ENCODE assay signal across 25 mouse cellular contexts in the genomic region with DNA sequence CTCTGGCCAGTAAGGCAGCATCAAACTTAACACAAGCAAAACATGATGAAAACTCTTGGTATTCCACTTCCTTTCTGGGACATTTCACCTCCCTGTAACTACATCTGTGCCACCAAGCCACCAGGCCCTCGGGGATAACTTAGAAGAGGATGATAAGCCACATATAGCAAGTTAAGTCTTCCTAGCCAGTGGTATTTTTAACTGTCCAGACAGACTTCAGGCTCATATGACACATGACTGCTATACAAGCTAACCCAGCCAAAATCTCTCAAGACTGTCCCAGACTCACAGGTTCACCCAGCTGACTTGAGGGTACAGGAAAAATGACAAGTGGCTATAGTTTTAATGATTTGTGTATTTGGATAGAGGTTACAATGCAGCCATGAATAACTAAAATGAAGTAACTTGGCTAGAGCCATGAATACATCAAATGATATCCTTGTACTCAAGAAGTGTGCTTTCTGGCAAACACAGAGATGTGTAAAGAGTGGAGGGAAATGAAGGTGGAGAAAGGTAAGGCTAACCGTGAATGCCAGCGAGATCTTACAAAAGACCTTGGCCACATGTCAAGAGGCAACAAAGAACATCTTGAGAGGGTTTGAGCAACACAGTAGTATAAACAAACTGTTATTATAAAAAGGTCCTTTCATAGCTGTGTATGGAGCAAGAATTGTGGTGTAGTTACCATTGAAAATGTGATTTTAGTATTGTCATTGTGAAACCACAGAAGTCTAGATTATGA.
DNase-seq lines count a peak whose midpoint lies in the region; ATAC-seq and TF ChIP-seq lines count a peak whose summit lies in the region.
"Had no signal": no experiment of that assay in that cellular context is flagged by ENCODE, and none has a peak within 500 bp of the region (broad histone marks: within the 10 kb centered on the region; RNA-seq: fewer than 3 reads in every experiment).

No protein-coding gene starts in this region.

- no peak for TF ChIP-seq EP300 in heart, postnatal 0 days (IDR thresholded peaks at IDR 0.05; ENCODE audit: low read depth)
- peak; percentile 93 for TF ChIP-seq EP300 in lung, postnatal 0 days (IDR thresholded peaks at IDR 0.05)

- no peaks in the 10 kb centered on the region for H3K9me3 ChIP-seq in heart, postnatal 0 days (replicated peaks; ENCODE audit: control insufficient read depth, low read length)
- no peaks in the 10 kb centered on the region for H3K9me3 ChIP-seq in lung, postnatal 0 days (ENCODE audit: low read length)
- H3K9me3 ChIP-seq: heart, embryonic 10.5 days; hindbrain, embryonic 10.5 days; kidney, embryonic 15.5 days; limb, embryonic 12.5 days; midbrain, embryonic 13.5 days had no signal

- peak; percentile 50; the same call in 1 of the 2 replicates for ATAC-seq in frontal cortex, adult (ENCODE audit: low TSS enrichment)
- no peak for ATAC-seq in heart, postnatal 0 days (ENCODE audit: insufficient read depth, low read depth)
- ATAC-seq in lung, postnatal 0 days = peak; percentile 70
- ATAC-seq: CD4-positive, CD25-positive, alpha-beta regulatory T cell, adult 4 months; forebrain, embryonic 14.5 days; hindbrain, postnatal 0 days; intestine, postnatal 0 days; liver, postnatal 0 days; midbrain, embryonic 13.5 days had no signal

- 0 out of 2 replicates have a peak overlapping the region, but pooled peaks have one; percentile 13 for H3K27ac ChIP-seq in heart, postnatal 0 days (ENCODE audit: low read depth)
- H3K27ac ChIP-seq in lung, postnatal 0 days (ENCODE audit: low read length) = peak overlapping the region; percentile 57
- H3K27ac ChIP-seq: heart, embryonic 10.5 days; hindbrain, embryonic 10.5 days; hindbrain, postnatal 0 days; kidney, embryonic 15.5 days; limb, embryonic 12.5 days; midbrain, embryonic 13.5 days had no signal

- DNase-seq in frontal cortex, adult 2 months (ENCODE audit: extremely low spot score in 1 of 2, low spot score in 1 of 2) = no peak
- DNase-seq in heart, postnatal 0 days (ENCODE audit: low spot score) = no peak
- DNase-seq in heart, postnatal 36 days = no peak
- DNase-seq in lung, postnatal 0 days (ENCODE audit: low spot score) = peak; percentile 78
- DNase-seq in right cerebral cortex, postnatal 10 days (ENCODE audit: low spot score in 2 of 2) = no peak
- DNase-seq in thymus, postnatal 14 days = no peak
- no peak for DNase-seq in adrenal gland, postnatal 25 days
- DNase-seq: cerebellum, adult 11 months; cerebellum, adult 9-11 months; gastrocnemius, postnatal 36 days; kidney, postnatal 36 days; liver, postnatal 0 days; right cerebral cortex, postnatal 14 days; spleen, adult 18-20 months had no signal

- WGBS in heart, postnatal 0 days = 55% methylated on average over 3 of the region's 3 CpGs
- WGBS in lung, postnatal 0 days = 40% methylated on average over 3 of the region's 3 CpGs

- TF ChIP-seq CTCF in heart, postnatal 0 days (IDR thresholded peaks at IDR 0.05; ENCODE audit: low read depth) = no peak
- TF ChIP-seq CTCF in lung, postnatal 0 days (IDR thresholded peaks at IDR 0.05) = no peak

- no peak overlapping the region for H3K4me2 ChIP-seq in heart, postnatal 0 days (ENCODE audit: low read depth, low read length)
- H3K4me2 ChIP-seq in lung, postnatal 0 days (replicated peaks; ENCODE audit: low read depth, low read length) = no peak overlapping the region
- H3K4me2 ChIP-seq: kidney, embryonic 15.5 days; limb, embryonic 12.5 days; liver, embryonic 11.5 days; midbrain, embryonic 13.5 days had no signal

- intact Hi-C loops in heart, postnatal 36 days (cut with DNase I) = no loop called here

- H3K4me1 ChIP-seq in heart, postnatal 0 days (ENCODE audit: control insufficient read depth, insufficient read depth) = peaks cover 10% of the 10 kb centered on the region
- peaks cover 4% of the 10 kb centered on the region; the same call in 1 of the 2 replicates for H3K4me1 ChIP-seq in lung, postnatal 0 days (ENCODE audit: insufficient read depth, low read depth, low read length)
- H3K4me1 ChIP-seq: hindbrain, embryonic 10.5 days; midbrain, embryonic 13.5 days had no signal

- no peaks in the 10 kb centered on the region for H3K36me3 ChIP-seq in heart, postnatal 0 days (replicated peaks; ENCODE audit: control insufficient read depth, insufficient read depth, low read length)
- no peaks in the 10 kb centered on the region for H3K36me3 ChIP-seq in lung, postnatal 0 days (ENCODE audit: insufficient read depth, low read length)
- H3K36me3 ChIP-seq: heart, embryonic 10.5 days; hindbrain, embryonic 10.5 days; kidney, embryonic 15.5 days; limb, embryonic 12.5 days; midbrain, embryonic 13.5 days had no signal

- H3K9ac ChIP-seq in heart, postnatal 0 days (replicated peaks; ENCODE audit: low read depth, low read length) = no peak overlapping the region
- H3K9ac ChIP-seq in lung, postnatal 0 days (replicated peaks; ENCODE audit: low read depth) = no peak overlapping the region
- H3K9ac ChIP-seq: kidney, embryonic 15.5 days; limb, embryonic 12.5 days; liver, postnatal 0 days; midbrain, embryonic 13.5 days had no signal

- H3K27me3 ChIP-seq in heart, postnatal 0 days (ENCODE audit: control insufficient read depth, insufficient read depth, low read length) = no peaks in the 10 kb centered on the region
- H3K27me3 ChIP-seq in lung, postnatal 0 days (replicated peaks; ENCODE audit: insufficient read depth, low read length) = no peaks in the 10 kb centered on the region
- H3K27me3 ChIP-seq: kidney, embryonic 15.5 days; limb, embryonic 12.5 days; midbrain, embryonic 13.5 days had no signal

- H3K4me3 ChIP-seq in heart, postnatal 0 days (ENCODE audit: low read depth, low read length) = no peak overlapping the region
- H3K4me3 ChIP-seq in lung, postnatal 0 days (ENCODE audit: low read depth, low read length) = no peak overlapping the region
- H3K4me3 ChIP-seq: heart, embryonic 10.5 days; hindbrain, embryonic 10.5 days; kidney, embryonic 15.5 days; limb, embryonic 12.5 days; midbrain, embryonic 13.5 days had no signal
